Mouse (Mus musculus) liver, embryonic 15.5 days (tissue): Measurements from ENCODE around the gene Hist2h2aa1. TPM values are rescaled to one million over a fixed set of nuclear protein-coding genes. Genes with fewer than 3 reads are reported as not detected.
A peak's percentile ranks its signal among the peaks of the same experiment; 100 is the strongest.
"Not testable (repeated sequence)": the region's sequence is repeated elsewhere in the genome, so short reads cannot be mapped to it uniquely, and the experiment has no call there.

Experiments used
- ATAC-seq: fragments of 200-750 bp; cut with Nextera tagmentation; 2 replicates; pipeline ENCODE4 v1.8.0; 2017; ENCODE audit warnings: moderate number of reproducible peaks, mild to moderate bottlenecking, moderate library complexity; ENCODE audit not compliant: insufficient read depth
- H3K27ac ChIP-seq: fragments of 300-500 bp; sonication (generic); replicated peaks from 2 replicates; pipeline ENCODE4 v1.5.1; 2015; ENCODE audit warnings: mild to moderate bottlenecking, inconsistent platforms
- H3K27me3 ChIP-seq: fragments of 300-500 bp; sonication (generic); 2 replicates; pipeline ENCODE4 v1.6.1; 2015; ENCODE audit warnings: mild to moderate bottlenecking, inconsistent platforms
- H3K36me3 ChIP-seq: fragments of 300-500 bp; sonication (generic); replicated peaks from 2 replicates; pipeline ENCODE4 v1.6.1; 2015; ENCODE audit warnings: moderate library complexity, mild to moderate bottlenecking, inconsistent platforms
- H3K4me1 ChIP-seq: fragments of 300-500 bp; sonication (generic); replicated peaks from 2 replicates; pipeline ENCODE4 v1.6.1; 2015; ENCODE audit warnings: inconsistent platforms
- H3K4me2 ChIP-seq: fragments of 300-500 bp; sonication (generic); 2 replicates; pipeline ENCODE4 v1.6.1; 2015; ENCODE audit warnings: moderate library complexity, mild to moderate bottlenecking, inconsistent platforms
- H3K4me3 ChIP-seq: fragments of 300-500 bp; sonication (generic); replicated peaks from 2 replicates; pipeline ENCODE4 v1.5.1; 2015; ENCODE audit warnings: mild to moderate bottlenecking, inconsistent platforms
- H3K9ac ChIP-seq: fragments of 300-500 bp; sonication (generic); 2 replicates; pipeline ENCODE4 v1.6.1; 2015; ENCODE audit warnings: moderate library complexity, mild to moderate bottlenecking, inconsistent platforms
- H3K9me3 ChIP-seq: fragments of 300-500 bp; sonication (generic); replicated peaks from 2 replicates; pipeline ENCODE4 v1.6.1; 2016; ENCODE audit warnings: inconsistent platforms
- WGBS: fragments of 180-500 bp; shearing (Covaris S2); methylation state at CpG from one replicate; pipeline ENCODE4 v1.1.7; 2015; ENCODE audit warnings: mixed read lengths; ENCODE audit not compliant: insufficient replicate concordance; 5-methylcytosine and 5-hydroxymethylcytosine counted together
- polyA plus RNA-seq: library from polyadenylated mRNA; unstranded; fragments of >200 nt; fragmentation: Nextera tagmentation; extraction: Ambion mirVana; gene quantifications from 2 replicates; pipeline ENCODE4 v1.2.1, GENCODE M21; 2015

The Hist2h2aa1 gene
- polyA plus RNA-seq, 1 experiment from 2014 or later, result 45.2 TPM

- H3K4me2 ChIP-seq, result peak within 1 kb of the TSS; percentile 88
- peak; percentile 57 for ATAC-seq
- no peaks in the 10 kb centered on the region for H3K9me3 ChIP-seq
- under 1% methylated on average over 37 of the region's 37 CpGs for WGBS
- H3K36me3 ChIP-seq, result no peaks in the 10 kb centered on the region
- no peaks in the 10 kb centered on the region; the same call in 1 of the 2 replicates for H3K27me3 ChIP-seq
- H3K4me3 ChIP-seq, result peak within 1 kb of the TSS; percentile 64
- peaks cover 45% of the 10 kb centered on the region for H3K4me1 ChIP-seq
- H3K9ac ChIP-seq, result peak within 1 kb of the TSS; percentile 84
- H3K27ac ChIP-seq, result peak within 1 kb of the TSS; percentile 100
Measured at GRCm38 (mm10) chr3:96219661-96220130, 25.6 kb upstream of the Hist2h2aa1 start, which contains the start of the genes Bola1 and Hist2h2ab. Gene Bola1 (minus strand): TSS chr3:96219709. Gene Hist2h2ab (plus strand): TSS chr3:96219865.

DNA sequence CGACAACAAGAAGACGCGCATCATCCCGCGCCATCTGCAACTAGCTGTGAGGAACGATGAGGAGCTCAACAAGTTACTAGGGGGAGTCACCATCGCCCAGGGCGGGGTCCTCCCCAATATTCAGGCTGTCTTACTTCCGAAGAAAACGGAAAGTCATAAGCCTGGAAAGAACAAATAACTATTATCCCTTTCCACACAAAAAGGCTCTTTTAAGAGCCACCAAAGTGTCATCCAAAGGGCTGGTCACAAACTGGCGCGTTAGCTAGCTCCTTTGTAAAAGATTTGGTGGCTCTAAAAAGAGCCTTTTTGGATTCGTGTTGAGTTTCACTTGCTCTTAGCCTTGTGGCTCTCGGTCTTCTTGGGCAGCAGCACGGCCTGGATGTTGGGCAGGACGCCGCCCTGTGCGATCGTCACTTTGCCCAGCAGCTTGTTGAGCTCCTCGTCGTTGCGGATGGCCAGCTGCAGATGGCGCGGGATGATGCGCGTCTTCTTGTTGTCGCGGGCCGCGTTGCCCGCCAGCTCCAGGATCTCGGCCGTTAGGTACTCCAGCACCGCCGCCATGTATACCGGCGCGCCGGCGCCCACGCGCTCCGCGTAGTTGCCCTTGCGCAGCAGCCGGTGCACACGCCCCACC is 25.0 kb upstream of the Hist2h2aa1 start:
- not testable (repeated sequence) for H3K36me3 ChIP-seq, H3K27me3 ChIP-seq, H3K9me3 ChIP-seq
- WGBS, result under 1% methylated on average over 43 of the region's 47 CpGs
- Histone ChIP-seq H3K9ac (peak overlapping the region; percentile 84), H3K4me3 (peak overlapping the region; percentile 64), H3K4me2 (peak overlapping the region; percentile 88), H3K4me1 (peaks cover 49% of the 10 kb centered on the region), H3K27ac (peak overlapping the region; percentile 100)
- ATAC-seq, result peak; percentile 11; the same call in 1 of the 2 replicates

GRCm38 (mm10) chr3:96220765-96221639 is 24.3 kb upstream of the Hist2h2aa1 start, which contains the start of the genes Hist2h2ac and Hist2h2be:
Gene Hist2h2ac (minus strand): TSS chr3:96220880.
Gene Hist2h2be (plus strand): TSS chr3:96221119.
- no peaks in the 10 kb centered on the region for H3K27me3 ChIP-seq
- peak within 1 kb of the TSS; percentile 88 for H3K4me2 ChIP-seq
- no peaks in the 10 kb centered on the region for H3K36me3 ChIP-seq
- ATAC-seq, result peak; percentile 90
- under 1% methylated on average over 43 of the region's 43 CpGs for WGBS
- no peaks in the 10 kb centered on the region for H3K9me3 ChIP-seq
- H3K27ac ChIP-seq, result peak within 1 kb of the TSS; percentile 100
- peak within 1 kb of the TSS; percentile 84 for H3K9ac ChIP-seq
- H3K4me1 ChIP-seq, result peaks cover 53% of the 10 kb centered on the region
- H3K4me3 ChIP-seq, result peak within 1 kb of the TSS; percentile 64

GRCm38 (mm10) chr3:96221640-96222038 is 23.7 kb upstream of the Hist2h2aa1 start:
- ATAC-seq, result no peak
- peaks cover 59% of the 10 kb centered on the region for H3K4me1 ChIP-seq
- 15% methylated on average over 9 of the region's 9 CpGs for WGBS

GRCm38 (mm10) chr3:96222774-96223173 is 22.5 kb upstream of the Hist2h2aa1 start:
- Histone ChIP-seq H3K4me1 (peaks cover 60% of the 10 kb centered on the region), H3K36me3 (no peaks in the 10 kb centered on the region), H3K27me3 (no peaks in the 10 kb centered on the region), H3K9me3 (no peaks in the 10 kb centered on the region), H3K9ac (peak overlapping the region; percentile 84), H3K27ac (peak overlapping the region; percentile 100), H3K4me2 (peak overlapping the region; percentile 88), H3K4me3 (peak overlapping the region; percentile 64)
- no peak for ATAC-seq
- 85% methylated on average over 4 of the region's 4 CpGs for WGBS

More at GRCm38 (mm10) chr3:96221640-96222038, 23.7 kb upstream of the Hist2h2aa1 start:
- Histone ChIP-seq H3K9me3 (no peaks in the 10 kb centered on the region), H3K27me3 (no peaks in the 10 kb centered on the region), H3K4me3 (peak overlapping the region; percentile 64), H3K27ac (peak overlapping the region; percentile 100), H3K9ac (peak overlapping the region; percentile 84), H3K4me2 (peak overlapping the region; percentile 88), H3K36me3 (no peaks in the 10 kb centered on the region)

DNA sequence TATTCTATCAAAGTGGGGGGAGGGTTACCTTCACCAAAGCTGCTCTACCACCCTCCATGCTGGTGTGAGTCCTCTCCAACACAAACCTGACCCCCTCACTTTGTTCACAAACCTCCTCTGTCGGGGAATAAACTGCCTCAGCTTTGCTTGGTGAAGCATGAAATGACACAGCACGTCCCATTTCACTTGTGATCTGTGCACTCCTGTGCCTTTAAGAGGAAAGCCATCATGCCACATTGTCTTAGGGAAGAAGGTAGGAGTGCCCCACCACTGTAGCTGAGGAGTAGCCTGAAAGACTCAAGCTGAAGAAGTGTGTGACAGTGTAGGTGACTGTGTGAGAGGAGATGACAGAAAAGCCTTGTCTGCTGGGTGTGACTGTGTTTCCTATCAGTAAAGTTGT is 19.9 kb upstream of the Hist2h2aa1 start:
- Histone ChIP-seq H3K4me1 (peaks cover 50% of the 10 kb centered on the region), H3K9me3 (no peaks in the 10 kb centered on the region), H3K27me3 (no peaks in the 10 kb centered on the region), H3K36me3 (no peaks in the 10 kb centered on the region), H3K4me2 (peak overlapping the region; percentile 88), H3K27ac (peak overlapping the region; percentile 45), H3K9ac (peak overlapping the region; percentile 41), H3K4me3 (peak overlapping the region; percentile 64)
- ATAC-seq, result no peak
- WGBS, result 53% methylated on average over 2 of the region's 2 CpGs

- 59% methylated on average over 8 of the region's 8 CpGs for WGBS
- no peak overlapping the region for H3K4me2 ChIP-seq
- no peak overlapping the region for H3K9ac ChIP-seq
- no peaks in the 10 kb centered on the region for H3K9me3 ChIP-seq
- ATAC-seq, result no peak
- no peaks in the 10 kb centered on the region for H3K27me3 ChIP-seq
- no peaks in the 10 kb centered on the region for H3K36me3 ChIP-seq
- H3K4me1 ChIP-seq, result peaks cover 54% of the 10 kb centered on the region
- H3K27ac ChIP-seq, result no peak overlapping the region
- no peak overlapping the region for H3K4me3 ChIP-seq
Measured at GRCm38 (mm10) chr3:96226695-96227648, 18.3 kb upstream of the Hist2h2aa1 start.

- H3K4me1 ChIP-seq, result peaks cover 37% of the 10 kb centered on the region
- no peak overlapping the region for H3K4me2 ChIP-seq
- no peak overlapping the region for H3K9ac ChIP-seq
- no peak overlapping the region for H3K27ac ChIP-seq
- ATAC-seq, result no peak
- no peaks in the 10 kb centered on the region for H3K36me3 ChIP-seq
- WGBS, result 64% methylated on average over 2 of the region's 2 CpGs
- no peak overlapping the region for H3K4me3 ChIP-seq
- H3K27me3 ChIP-seq, result no peaks in the 10 kb centered on the region
- no peaks in the 10 kb centered on the region for H3K9me3 ChIP-seq
Measured at GRCm38 (mm10) chr3:96228828-96229227, 16.5 kb upstream of the Hist2h2aa1 start.

GRCm38 (mm10) chr3:96230404-96230803 is 14.9 kb upstream of the Hist2h2aa1 start:
- no peak for ATAC-seq
- Histone ChIP-seq H3K36me3 (no peaks in the 10 kb centered on the region), H3K4me3 (no peak overlapping the region), H3K9me3 (no peaks in the 10 kb centered on the region), H3K27ac (no peak overlapping the region), H3K4me1 (peaks cover 25% of the 10 kb centered on the region), H3K4me2 (no peak overlapping the region), H3K9ac (no peak overlapping the region), H3K27me3 (no peaks in the 10 kb centered on the region)
- 24% methylated on average over 2 of the region's 2 CpGs for WGBS
